Mouse (Mus musculus): Measurements from ENCODE around the gene Gch1. TPM values are rescaled to one million over a fixed set of nuclear protein-coding genes. Genes with fewer than 3 reads are reported as not detected.

Gene Gch1
- total RNA-seq, 4 experiments from 2014 or later, result 0.63 to 1.1 (median 1.0) TPM

Other genes with a start within 250 kb of the Gch1 start
- gene Wdhd1, start 87.4 kb upstream of the Gch1 start, total RNA-seq (2022), result 1 to 10 TPM; 5.0 to 6.5 (median 5.5) TPM
- gene Socs4, start 87.5 kb upstream of the Gch1 start, total RNA-seq (2022), result 10 to 100 TPM; 11.7 to 12.9 (median 12.0) TPM
- 10 to 100 TPM; 52.3 to 54.7 (median 54.3) TPM for gene Mapk1ip1l, start 108.9 kb upstream of the Gch1 start, total RNA-seq (2022)
- 1 to 10 TPM in 2 of 4 experiments, under 1 TPM in 2; 0.66 to 1.8 (median 0.93) TPM for gene Lgals3, start 178.3 kb upstream of the Gch1 start, total RNA-seq (2022)
- 1 to 10 TPM in 1 of 4 experiments, under 1 TPM in 3; 0.34 to 1.2 (median 0.42) TPM for gene Dlgap5, start 229.0 kb upstream of the Gch1 start, total RNA-seq (2022)

Measured in left cerebral cortex, adult 8-10 months (tissue).